Mouse (Mus musculus) layer of hippocampus, adult 9-11 months (tissue): ENCODE measurements at regions not wholly inside any gene's neighbourhood (a gene's known extent, or its start where the extent isn't known, plus 50 kb on each side); places are given as distances from the start of the nearest gene placed in this dataset.
A peak's percentile ranks its signal among the peaks of the same experiment; 100 is the strongest.

ENCODE experiments used
- DNase-seq: peaks from one replicate; pipeline ENCODE4 v3.0.0; 2022

DNA sequence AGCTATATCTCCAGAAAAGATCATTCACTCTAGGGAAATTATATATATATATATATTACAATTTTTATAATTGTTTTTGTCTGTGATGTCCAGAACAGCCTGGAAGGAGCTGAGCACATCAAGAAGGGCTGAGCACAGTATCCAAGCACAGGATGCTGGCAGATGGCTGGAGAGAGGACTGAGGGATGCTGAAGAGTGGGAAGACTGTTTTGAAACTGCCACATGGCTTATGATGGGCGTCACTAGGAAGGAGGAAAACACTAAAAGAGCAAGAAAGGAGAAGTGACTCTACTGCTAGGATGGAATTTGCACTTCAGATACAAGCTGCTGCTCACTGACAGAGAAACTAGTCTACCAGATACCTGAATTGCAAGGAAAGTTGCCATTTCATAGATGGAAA is 50.4 kb upstream of the Atg10 start:
- DNase-seq, result peak; percentile 69

DNA sequence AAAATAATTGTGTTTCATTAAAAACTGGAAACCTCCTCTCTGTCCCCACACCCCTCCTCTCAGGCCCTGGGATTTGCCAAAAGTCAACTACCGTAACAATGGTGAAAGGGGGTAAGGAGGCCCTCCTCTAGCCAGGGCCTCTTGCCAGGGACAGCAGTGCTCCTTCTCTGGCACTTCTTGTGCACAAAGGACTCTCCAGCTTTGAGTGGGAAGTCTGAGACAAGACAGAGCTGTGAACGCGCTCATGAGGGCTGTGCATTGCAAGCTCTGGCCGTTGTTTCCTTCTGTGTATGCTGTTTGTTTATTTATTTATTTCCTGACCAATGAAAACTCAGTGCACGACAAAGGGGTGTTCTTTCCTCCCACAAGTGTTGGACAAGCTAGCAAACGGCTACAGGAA is 50.8 kb upstream of the Atg10 start:
- DNase-seq, result peak; percentile 9

DNA sequence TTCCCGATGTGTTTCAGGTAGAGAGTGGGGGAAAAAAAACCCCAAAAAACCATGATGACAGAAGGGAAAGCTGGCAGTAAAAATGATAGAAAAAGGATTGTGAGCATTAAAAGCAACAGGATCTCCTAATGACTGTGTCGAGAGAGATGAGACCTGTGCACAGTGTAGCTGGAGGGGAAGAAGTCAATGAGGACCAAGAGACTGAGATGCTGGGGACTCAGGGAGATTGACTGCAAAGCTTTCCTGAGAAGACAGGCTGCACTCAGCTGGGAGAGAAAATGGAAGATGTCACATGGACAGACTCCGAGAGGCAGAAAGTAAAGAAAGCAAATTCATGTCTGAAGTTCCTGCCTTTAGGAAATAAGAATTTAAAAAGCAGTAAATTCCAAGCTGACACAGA is 55.7 kb upstream of the Atg10 start:
- no peak for DNase-seq

DNA sequence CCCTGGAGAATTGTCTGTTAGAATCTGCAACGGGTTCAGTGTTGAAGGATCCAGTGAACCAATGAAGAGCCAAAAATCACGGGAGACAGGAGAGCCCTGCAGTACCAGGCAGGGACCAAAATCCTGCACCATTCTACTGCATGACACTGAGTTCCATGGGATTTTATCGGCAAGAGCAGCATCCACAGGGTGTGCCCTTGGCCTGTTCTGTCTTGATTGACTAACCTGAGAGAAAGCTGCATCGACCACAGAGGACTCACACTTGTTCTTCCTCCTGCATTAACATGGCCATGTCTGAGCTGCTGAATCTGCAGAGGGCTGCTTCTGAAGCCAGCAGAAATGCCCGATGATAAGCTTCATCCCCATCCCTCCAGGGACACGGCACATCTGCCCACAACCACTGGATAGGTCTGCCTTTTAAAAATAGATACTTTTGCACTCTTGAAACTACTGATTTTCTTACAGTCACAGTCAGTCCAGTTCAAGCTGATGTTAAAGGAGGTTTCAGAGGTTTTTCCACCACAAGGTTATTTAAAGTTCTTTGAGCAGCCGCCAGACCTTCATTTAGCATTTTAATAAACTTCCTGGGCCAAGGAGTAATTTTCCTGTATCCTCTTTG is 71.9 kb upstream of the Atg10 start:
- DNase-seq, result no peak

DNA sequence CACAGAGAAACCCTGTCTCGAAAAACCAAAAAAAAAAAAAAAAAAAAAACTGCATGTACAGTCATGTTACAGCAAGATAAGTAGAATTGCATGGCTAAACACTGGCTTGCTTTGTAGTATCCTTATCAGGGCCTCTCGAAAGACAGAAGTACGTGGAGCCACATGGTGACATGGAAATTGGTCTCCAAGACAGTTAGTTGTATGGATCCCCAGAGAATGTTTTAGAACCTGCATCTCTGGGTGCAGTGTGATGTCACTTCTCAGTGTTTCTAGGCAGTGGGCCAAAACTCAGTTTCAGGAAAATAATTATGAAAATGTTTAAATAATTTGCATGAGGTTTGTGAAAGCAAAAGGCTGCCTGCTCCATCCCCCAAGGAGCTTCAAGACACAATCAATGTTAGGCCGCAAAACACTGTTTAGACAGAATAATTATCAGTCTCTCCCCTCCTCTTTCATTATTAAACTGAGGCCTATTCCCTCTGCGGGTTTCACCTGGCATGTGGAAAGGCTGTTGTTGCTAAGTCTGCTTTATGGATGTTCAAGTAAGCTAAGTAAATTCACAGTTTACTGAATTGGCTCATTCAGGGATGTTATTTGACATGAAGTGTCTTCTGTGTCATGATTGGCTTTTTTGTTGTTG is 72.9 kb upstream of the Atg10 start:
- DNase-seq, result no peak

DNA sequence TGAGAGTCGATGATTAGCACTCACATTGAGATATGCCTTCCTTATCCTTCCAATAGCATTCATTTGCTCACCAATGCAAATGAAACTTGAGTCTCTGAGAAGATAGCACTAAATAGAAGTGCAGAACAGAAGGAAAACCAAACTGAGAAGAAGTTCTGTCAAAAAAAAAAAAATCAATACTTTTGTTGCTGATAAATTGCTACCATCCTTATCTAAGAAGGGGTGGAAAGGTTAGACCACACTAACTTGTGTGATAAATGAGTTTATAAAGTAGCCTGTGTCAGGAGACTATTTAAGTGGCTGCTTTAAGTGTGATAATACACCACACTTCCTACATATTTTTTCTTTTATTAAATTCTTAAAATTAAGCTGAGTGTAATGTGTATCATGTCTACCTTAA is 78.1 kb upstream of the Atg10 start:
- DNase-seq, result no peak

DNA sequence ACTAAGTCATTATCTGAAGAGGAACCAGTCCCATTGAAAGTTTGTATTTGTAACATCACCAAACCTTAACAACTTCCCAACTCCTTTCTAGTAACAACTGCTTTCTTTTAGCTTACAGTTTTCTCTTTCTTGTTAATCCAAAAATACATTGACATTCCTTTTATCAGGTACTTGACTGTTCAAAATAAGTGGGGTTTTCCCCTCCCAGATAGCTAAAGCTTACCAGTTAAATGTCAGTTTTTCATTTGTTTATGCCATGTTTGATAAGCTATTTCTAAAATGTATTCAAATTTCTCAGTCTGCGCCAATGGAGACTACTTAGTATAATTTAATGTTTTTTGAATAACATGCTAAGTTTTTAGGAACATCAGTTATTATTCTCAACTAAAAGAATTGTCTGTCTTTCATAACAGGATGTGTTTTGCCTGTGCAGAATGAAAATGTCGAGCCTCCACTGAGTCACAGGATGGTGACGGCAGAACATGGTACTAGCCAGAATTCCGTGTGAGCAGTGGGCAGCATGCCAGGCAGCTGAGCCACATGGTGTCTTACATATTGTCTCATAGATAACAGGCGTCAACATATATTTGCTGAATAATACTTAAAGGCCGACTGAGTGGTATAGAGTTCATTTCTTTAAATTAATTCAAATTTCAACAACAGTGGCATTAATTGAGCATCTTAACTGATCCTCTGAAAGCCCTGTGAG is 82.1 kb upstream of the Atg10 start:
- DNase-seq, result peak; percentile 28

DNA sequence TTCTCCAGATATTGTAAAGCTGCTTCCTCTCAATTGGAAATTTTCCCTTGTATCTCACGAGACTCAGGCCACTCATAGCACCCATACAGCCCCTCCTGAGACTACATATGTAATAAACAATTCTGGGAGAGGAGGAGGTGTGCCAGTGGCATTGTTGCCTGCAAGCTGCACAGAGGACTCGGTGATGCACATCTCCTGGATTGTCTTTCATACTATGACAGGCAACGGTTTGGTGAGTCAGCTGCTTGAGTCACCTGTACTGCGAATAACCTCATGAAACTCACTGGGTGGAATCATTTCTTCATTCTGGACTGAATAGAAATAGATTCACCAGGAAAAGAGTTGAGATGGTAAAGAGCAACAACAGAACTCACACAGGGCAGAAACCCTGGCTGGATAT is 82.8 kb upstream of the Atg10 start:
- no peak for DNase-seq

DNA sequence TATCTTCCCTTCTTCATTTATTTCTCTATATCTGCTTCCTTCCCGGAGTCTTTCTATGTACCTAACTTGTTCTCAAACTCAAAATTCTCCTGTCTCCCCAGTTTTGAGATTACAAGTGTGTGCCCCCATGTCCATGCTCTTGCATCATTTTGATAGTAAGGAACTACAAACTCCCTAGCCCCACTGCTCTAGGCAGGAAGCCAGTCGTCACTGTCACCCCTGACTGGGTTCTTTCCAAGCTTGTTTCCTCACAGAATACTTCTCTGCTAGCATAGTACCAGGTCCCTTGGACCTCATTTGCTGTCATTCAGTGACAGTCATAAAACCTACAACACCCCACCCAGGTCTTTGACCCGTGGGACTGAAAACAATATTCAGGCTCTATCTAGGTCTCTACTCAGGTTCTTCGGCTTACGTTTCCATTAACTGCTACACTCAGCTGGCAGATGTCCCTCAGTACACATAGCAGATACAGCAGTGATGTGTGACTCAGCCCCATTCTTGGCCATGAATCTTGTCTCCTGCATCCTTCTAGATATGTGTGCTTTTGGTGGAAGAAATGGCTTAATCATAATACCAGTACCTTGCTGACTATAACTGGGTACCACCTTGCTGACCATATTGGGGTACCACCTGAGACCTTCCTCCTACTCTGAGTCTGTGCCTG is 89.3 kb upstream of the Atg10 start:
- DNase-seq, result no peak

DNA sequence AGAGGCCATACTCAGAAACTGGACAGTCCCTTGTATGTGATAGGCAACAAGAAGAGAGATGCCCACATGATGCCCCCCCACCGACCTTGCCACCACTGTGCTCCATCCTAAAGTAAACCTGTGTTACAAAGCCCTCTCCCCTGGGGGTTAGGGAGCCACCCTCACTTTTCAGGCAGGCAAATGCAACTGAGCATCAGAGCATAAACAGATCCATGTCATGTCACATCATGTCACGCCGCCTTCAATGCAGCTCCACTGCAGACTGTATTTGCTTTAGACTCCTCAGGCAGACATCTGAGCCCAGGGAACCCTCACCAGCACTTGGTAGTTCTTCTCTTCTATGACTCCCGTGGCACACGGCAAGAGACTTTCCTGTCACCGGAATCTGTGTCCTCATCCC is 98.6 kb upstream of the Atg10 start:
- no peak for DNase-seq

DNA sequence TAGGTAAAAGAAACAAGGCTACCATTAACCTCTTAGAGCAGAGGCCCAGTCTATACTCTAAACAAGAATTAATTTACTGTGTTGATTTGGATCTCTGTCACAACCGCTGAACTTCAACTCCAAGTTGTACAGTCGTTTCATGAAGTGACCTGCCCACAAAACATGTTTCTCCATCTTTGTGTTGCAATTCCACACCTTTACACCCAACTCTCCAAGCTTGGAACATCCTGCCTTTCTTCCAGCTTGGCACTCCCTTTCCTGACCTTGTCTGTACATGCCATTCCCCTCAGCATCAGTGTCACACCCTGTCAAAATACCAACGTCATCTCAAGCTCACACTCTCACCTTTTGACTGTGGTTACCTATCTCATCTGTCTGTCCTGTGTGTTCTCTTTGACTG is 103.1 kb upstream of the Atg10 start:
- DNase-seq, result no peak

DNA sequence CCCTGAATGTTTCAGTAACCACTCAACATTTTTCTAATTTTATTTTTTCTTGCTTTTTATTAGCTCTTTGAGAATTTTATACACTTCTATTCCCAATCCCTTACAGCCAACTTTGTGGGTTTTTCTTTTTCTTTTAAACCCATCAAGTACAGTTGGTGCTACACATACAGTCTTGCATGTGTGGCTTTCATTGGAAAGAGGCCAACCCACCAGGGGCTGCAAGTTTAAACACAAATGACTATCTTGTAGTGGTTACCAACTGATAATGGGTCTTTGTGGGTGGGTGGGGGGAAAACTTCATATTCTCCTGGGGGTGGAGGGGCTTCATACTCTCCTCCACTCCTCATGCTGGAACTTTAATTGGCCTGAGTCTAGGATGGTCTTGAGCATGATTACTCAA is 110.5 kb upstream of the Atg10 start:
- no peak for DNase-seq

DNA sequence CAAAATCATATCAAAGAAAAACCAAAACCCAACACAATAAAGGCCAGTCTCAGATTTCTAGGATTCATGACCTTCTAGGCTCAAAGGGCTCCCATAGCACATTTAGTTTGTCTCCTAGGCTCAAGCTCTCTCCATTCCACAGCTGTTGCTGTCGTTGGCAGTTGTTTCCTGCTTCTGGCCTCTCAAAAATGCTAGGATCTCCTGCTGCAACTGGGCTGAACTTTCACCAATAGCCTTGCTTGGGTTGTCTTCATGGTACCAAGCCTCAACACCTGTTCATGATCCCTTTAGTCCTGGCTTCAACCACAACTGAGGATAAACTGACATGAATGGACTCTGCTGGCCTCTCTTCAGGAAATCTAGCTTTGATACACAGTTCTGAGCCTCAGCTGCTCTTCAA is 115.9 kb upstream of the Ssbp2 start:
- no peak for DNase-seq

DNA sequence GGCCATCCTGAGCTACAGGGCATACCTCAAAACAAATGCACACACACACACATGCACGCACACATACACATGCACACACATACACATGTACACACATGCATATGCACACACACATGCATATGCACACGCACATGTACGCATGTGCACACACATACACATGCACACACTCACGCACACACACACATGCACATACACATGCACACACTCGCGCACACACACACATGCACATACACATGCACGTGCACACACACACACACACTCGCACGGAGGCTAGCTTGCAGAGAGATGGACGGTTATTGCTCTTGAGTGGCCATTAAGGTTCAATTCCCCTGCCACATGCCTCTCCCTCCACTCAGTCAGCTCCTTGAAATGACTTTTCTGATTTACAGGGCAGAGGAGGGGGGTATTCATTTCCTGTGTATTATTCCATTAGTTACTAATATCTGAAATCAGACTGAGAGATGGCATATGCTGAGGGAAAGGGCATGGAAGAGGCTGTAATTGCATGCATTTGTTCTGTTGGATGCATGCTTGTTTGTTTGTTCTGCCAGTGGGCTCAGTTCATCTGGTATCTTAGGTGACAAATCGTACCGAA is 111.5 kb upstream of the Ssbp2 start:
- DNase-seq, result no peak

DNA sequence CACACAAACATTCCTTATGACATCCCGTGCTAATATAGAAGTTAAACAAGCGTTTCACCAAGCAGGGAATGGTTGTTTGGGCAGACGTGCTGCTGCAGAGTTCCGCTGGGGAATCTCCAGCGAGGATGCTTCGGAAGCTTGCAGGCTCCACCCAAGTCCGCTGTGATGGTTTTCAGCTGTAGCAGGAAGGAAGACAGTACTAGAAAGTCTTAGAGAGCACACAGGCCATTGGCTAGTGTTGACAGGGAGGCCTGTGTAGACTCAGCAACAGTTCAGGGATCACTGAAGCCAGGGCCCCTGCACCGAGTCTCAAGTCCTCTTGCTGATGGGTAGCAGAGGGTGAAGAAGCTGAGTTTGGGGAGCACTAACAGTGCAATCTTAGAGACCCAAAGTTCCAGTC is 107.8 kb upstream of the Ssbp2 start:
- no peak for DNase-seq

DNA sequence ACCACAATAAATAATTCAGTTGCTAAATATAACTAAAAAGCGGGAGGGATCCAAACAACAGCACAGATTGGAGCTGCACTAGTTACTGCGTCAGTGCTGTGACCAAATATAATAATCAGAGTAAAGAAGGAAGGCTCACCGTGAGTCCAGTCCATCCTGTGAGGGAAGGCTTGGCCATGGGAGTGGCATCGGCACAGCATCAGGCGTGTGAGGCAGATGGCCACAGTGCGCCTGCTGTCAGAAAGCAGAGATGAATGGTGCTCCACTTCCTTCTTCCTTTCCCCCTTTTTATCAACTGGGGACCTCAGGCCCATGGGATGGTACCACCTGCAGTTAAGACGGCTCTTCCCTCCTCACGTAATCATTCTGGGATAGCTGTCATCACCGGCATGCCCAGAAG is 103.6 kb upstream of the Ssbp2 start:
- DNase-seq, result no peak

DNA sequence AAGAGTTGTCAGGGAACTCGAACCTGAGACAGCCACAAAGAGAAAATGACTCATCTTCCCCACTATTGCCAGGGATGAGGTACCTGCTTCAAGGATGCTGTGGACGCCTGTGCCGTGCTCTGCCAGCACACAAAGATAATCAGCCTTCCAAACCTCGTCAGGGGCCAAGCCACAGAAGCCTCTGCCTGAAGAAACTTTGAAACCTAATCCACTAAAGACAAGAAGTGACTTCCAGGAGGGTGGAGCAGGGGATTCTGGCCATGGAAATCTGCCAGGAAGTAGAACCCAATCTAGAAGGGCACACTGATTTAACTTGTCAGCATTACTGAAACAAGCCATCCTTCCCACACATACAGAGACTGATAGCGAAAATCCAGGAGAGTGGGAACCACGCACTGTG is 100.0 kb upstream of the Ssbp2 start:
- no peak for DNase-seq

DNA sequence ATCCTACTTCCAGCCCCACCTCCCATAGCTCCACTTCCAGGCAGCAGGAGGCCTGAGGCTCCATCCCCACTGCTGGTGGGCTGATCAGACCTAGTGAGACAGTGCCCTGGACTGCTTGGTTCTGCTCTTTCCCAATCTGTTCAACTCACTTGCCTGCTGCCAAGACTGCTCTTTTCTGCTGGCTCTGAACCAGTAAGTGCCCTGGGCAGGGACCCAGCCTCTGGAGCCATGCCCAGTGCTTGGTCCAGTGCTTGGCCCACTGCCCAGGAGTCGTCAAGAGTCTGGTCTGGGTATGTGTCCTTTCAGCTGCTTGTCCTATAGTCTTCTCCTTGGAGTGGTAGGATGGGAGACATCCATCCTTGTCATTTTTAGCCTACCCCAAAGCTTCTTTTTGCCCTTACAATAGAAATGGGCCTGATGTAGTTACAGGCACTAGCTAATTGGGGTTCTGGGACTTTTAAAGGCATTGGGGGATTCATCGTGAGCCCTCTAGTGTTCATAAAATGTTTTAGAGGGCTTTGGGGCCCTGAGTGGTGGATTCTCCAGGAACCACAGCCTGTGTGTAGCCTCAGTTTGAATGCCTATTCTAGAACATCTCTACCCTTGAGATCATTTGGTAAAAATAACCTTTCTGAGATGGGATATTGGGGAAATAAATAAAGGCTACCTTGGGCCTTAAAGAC is 94.7 kb upstream of the Ssbp2 start:
- peak; percentile 85 for DNase-seq

DNA sequence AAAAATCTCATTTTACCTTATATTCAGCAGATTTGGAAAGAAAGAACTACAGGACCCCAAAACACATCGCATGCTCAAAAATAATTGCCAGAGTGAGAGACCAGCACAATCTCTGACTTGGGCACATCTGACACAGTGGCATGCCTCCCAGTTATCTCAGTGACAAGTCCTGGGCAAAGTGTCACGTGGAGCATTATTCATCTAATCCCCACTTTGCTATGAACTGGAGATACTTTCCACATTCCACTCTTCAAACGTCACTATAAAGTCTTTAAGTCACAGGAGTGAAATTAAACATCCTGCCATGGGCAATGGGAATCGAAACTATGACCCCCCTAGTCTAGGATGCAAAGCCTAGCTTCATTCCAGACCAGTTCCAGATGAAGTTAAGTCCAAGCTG is 93.5 kb upstream of the Ssbp2 start:
- DNase-seq, result no peak

DNA sequence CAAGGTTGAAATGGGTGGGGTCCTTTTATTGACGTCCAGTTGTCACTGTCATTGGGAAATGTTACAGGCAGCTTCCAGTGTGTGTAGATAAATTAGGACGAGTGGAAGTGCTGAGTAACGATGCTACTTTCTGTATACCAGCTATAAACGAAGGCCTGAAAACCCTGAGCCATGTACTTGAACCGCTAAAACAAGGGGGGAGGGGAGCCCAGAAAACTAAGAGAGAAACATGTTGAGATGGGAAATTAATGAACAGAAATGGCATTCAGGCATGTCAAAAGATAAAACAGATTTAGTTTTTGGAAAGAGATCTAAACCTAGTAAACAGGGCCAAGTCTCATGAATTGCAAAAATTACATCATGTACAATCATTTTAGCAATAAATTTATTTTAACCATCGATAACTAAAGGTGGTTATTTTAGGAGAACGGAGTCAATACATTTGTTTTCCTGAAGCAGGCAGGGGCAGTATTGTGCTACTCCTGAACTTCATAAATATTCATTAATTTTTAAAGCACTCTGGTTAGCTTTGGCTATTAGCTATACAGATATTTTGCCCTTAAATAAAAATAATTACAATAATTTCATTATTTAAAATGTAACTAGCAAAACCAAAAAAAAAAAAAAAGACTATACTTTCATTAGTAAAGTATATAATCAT is 92.1 kb upstream of the Ssbp2 start:
- DNase-seq, result no peak

DNA sequence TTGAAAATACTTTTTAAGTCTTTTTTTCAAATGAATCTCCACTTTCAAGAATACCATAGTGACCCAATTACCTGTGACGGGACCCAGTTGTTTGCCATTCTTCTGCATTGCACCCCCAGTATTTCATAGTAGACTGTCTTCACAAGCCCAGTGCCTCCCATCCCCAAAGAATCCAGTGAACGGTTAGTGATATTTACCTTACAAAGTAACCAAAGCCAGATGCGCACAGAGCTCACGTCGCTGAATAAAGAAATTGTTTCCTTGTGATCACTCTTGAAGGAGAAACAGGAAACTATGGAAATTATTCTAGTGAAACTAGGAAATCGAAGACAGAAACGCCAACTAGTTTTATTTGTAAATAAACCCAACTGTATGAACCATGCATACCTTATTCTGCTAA is 91.4 kb upstream of the Ssbp2 start:
- no peak for DNase-seq

DNA sequence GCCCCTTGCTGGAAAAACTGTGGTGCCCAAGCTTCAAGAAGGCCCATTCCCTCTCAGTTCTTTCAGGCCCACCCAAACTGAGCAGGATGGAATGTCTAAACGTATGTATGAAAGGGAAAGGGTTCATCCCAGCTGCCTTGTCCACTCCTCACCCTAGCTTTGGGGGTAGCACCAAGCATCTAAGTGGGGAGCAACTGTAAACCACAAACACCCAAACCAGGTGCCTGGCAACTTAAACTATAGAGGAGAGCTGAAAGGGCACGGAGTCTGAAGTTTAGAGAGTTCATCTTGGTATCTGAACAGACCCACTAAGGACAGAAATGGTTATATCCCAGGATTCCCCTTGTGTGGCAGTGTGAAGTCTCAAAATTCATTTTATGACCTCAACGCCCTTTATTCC is 90.1 kb upstream of the Ssbp2 start:
- no peak for DNase-seq

DNA sequence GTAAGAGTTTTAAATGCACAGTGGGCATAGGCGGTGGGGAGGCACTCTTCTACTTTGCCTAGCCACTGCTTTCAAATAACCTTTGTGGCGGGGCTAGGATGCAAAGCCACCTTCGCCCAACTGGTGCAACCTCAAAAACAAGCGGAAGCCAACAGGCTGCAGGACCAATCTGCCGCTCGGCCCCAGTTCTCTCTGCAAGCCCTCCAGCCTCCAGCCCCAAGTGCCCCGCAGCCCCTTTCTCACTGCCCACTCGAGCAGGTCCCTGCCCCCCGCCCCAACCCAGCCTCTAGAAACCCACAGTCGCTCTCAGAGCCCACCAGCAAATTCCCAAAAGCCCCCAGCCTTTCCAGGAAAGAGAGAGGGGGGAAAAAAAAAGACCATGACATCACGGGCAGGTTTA is 89.6 kb upstream of the Ssbp2 start:
- DNase-seq, result no peak
